Mouse (Mus musculus) megakaryocyte, adult 5-6 weeks (primary cell): ENCODE measurements around the gene Wdr1. TPM values are rescaled to one million over a fixed set of nuclear protein-coding genes. Genes with fewer than 3 reads are reported as not detected.

Source experiments
- ATAC-seq: 2 replicates; pipeline ENCODE4 v1.8.0; 2016; ENCODE audit warnings: mild to moderate bottlenecking, inconsistent platforms; ENCODE audit not compliant: poor library complexity, severe bottlenecking
- total RNA-seq, 2 experiments: library from RNA; stranded (forward) in 1 of 2; stranded (reverse) in 1 of 2; fragments of 153-499, 151-499 nt in 1 of 2; fragments of 221-1000, 200-1000 nt in 1 of 2; gene quantifications; 2 replicates each; pipeline versions ENCODE4 v1.2.3 to v1.2.4; 2015 to 2017

Gene Wdr1
- total RNA-seq, 2 experiments from 2014 or later = 236 to 442 TPM

DNA sequence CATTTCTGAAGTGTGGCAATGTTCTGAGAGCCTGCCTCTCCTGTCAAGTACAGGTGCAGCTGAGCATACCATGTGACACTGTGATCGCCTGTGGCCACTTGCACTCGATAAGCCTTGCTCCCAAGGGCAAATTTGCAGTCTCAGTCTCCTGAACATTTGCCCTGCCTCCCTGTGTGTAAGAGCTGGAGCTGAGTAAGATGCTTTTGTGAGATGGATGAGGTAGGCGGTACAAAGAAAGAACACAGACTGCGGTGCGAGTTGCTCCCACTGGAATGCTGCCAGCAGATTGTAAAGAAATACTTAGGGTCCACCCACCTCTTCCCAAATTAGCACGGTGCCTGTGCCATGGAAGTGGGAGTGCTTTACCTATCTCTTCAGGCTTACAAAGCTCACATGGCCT is 15.6 kb downstream of the Wdr1 start:
- no peak for ATAC-seq

GRCm38 (mm10) chr5:38544423-38545415 is 18.3 kb downstream of the Wdr1 start:
- ATAC-seq = no peak

DNA sequence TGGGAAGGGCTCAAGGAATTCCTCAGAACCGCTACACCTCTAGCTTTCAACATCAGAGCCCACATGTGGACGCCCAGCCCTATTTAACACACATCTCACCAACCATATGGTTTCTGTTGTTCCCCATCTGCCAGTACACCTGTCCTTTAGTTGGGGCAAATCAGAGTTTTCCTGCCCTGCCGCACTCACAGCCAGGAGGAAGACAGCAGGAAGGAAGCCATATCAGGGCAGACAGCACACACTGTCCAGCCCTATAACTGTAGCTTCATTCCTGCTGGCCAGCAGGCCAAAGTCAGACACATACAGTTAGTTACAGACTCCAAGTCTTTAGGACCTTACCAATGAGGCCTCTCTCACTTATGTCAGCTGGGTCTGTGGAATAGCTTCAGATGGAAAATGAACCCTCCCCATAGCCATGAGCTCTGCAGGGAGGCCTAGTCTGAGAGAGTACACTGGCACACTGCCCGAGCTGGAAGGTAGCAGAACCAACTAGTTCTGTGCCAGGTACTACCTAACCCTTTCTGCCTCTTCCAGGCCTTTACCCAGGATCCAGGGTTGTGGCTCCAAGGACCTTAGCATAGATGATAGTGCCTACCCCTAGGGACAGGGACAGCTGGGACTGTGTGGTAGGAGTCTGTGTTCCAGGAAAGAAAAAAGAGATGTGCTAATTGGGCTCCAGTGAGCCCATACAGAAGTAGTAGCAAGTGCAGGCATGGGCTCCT is 19.4 kb downstream of the Wdr1 start:
- ATAC-seq = no peak

DNA sequence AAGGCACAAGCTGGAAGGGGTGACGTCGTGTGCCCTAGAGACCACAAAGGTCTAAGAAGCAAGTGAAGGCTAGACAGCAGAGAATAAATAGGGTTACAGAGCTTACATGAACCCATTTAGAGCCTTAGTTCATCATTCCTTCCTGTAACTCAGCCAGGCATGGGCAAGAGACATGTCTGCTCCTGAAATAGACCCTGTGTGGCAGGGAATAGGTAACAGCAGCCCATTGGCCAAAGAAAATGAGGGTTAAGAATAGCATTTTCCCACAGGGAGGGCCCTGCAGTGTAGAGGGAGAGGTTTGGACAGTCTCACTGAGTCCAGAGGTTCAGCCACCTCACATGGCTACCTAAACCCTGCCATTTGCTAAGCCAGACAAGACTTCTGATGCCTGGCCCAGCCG is 21.3 kb downstream of the Wdr1 start:
- ATAC-seq = no peak

- no peak for ATAC-seq
These were observed 22.1 kb downstream of the Wdr1 start for GRCm38 (mm10) chr5:38540898-38541297.

GRCm38 (mm10) chr5:38538508-38538907 is 24.5 kb downstream of the Wdr1 start:
- no peak for ATAC-seq

GRCm38 (mm10) chr5:38537845-38538244 is 25.2 kb downstream of the Wdr1 start:
- no peak for ATAC-seq

GRCm38 (mm10) chr5:38536822-38537221 is 26.2 kb downstream of the Wdr1 start:
- no peak for ATAC-seq

GRCm38 (mm10) chr5:38532084-38532483 is 30.9 kb downstream of the Wdr1 start:
- ATAC-seq = no peak

DNA sequence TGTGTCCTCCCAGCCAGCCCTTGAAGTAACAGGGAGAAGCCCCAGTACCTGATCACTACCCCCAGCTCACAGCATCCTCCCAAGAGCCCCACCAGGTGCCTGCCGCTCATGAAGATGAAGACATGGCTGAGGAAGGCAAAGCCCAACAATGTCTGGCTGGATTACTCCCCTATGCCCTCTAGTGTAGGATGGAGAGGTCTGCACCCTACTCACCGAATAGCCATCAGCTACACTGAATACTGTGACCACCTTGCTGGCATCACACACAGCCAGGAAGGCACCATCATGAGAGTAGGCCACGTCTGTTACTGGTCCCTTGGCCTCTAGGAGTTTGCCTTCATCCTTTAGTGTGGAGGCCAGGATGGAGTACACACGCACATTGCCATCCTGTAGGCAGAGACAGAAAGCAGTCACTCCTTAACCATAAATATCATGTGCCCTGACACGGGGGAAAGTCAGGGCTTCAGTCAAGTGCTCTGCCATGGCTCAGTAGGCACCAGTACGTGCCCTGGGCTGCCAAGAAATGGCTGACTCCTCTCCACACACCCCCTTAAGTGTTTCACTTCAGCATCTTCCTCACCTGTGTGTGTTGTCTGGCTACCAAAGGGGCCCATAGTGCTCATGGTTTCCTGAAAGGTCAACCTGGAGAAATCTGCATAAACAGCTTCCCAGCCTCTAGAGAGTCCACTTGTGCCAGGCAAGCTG is 33.1 kb downstream of the Wdr1 start:
- peak; percentile 55 for ATAC-seq

- ATAC-seq = no peak
These were observed 40.0 kb downstream of the Wdr1 start for GRCm38 (mm10) chr5:38522977-38523376.

DNA sequence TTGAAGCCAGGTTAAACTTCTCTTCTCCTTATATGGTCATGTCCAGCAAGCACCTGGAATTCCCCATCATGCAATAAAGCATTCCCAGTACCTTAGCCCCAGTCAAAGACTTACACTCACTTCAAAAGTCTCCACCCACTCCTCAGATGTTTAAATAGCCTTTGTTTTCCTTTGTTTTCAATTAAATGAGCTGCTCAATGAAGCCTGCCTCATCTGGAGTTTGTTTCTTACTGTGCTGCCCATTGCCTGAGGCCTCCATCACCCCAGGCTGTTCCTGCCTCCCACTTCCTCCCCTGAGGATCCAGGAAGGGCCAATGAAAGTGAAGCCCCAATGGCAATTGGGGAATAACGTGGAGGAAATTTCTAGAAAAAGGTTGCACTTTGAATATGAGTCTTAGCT is 42.2 kb downstream of the Wdr1 start:
- ATAC-seq = no peak

DNA sequence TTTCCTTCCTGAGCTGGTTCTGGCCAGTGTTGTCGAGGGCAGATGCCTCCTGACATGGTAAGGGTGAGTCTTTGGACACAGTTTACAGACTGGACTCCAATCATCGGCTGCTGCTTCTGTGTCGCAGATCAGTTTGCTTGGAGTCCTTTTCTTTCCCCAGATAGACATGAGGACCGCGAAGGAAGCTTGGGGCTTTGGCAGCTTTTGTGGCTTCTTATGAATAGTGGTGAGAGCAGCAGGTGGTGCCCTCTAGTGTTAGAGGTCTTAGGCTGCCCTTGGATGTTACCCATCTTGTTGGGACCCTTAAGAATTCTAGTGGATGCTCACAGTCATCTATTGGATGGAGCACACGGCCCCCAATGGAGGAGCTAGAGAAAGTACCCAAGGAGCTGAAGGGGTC is 46.8 kb downstream of the Wdr1 start:
- peak; percentile 78 for ATAC-seq

- no peak for ATAC-seq
These were observed 50.0 kb downstream of the Wdr1 start for GRCm38 (mm10) chr5:38512991-38513390.

GRCm38 (mm10) chr5:38509568-38509967 is 53.5 kb downstream of the Wdr1 start:
- no peak for ATAC-seq

- peak; percentile 76 for ATAC-seq
These were observed 57.6 kb downstream of the Wdr1 start for GRCm38 (mm10) chr5:38505435-38505765.

DNA sequence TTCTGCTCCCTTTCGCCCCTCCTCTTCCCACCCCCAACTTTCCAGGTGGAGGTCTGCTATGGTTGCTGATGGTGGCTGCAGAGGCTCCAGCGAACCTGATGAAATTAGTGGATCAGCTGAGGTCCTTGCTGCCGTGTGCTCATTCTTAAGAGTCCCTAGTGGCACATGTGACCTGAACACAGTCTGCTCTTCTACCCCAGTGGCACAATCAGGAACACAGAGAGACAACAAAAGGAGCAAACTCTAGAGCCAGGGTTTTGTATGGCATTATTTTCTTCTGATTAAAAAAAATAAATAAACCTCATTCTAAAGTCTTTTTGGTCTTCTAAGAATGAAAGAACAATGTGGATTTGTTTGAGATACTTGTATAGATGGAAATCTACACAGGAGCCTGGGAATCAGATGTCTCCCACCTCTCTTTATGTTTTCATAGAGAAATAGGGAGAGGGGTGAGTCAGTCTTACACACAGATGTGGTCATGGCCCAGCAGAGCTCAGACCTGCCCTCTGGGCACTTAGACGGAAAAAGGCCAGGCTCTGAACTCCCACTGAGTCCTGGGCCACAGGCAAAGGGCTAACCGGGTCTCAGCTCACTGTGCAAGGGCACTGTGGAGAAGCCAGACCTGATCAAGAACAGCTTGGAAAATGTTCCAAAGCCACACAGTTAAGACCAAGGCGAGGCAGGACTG is 58.1 kb downstream of the Wdr1 start:
- ATAC-seq = peak; percentile 18

- ATAC-seq = no peak
These were observed 58.9 kb downstream of the Wdr1 start for GRCm38 (mm10) chr5:38504116-38504515.

DNA sequence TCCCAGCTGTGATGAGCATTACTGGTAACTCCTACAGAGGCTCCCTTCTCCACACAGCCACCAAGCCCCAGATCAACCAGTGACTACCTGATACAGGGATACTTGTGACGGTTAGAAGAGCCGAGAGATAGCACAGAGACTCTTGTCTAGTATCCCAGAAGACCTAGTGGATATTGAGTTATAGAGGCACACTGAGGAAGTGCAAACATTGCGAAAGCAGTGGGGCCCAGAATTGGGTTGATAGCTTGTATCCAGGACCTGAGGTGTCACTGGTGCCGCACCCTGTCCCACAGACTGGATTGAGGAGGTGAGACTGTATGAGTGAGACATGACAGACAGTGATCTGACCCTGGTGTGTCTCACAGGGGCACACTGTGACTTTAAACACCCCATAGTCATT is 60.0 kb downstream of the Wdr1 start, which contains the start of gene Slc2a9:
Slc2a9 (minus strand) TSS at position 152 of the 400 bp plus-strand sequence.
- ATAC-seq = peak; percentile 67

- ATAC-seq = no peak
These were observed 63.0 kb downstream of the Wdr1 start for GRCm38 (mm10) chr5:38500043-38500442.
